Mouse (Mus musculus): ENCODE data around the gene Cdk5rap2. TPM values are rescaled to one million over a fixed set of nuclear protein-coding genes. Genes with fewer than 3 reads are reported as not detected.

Gene Cdk5rap2
- polyA plus RNA-seq, 1 experiment from 2014 or later = 25.1 TPM

GRCm38 (mm10) chr4:70409456-70409855, 787 bp downstream of the Cdk5rap2 start:
- peak overlapping the region; percentile 86 for H3K9ac ChIP-seq
- H3K36me3 ChIP-seq (ENCODE audit: insufficient read depth) = no peaks in the 10 kb centered on the region
- peak; percentile 1; the same call in 1 of the 2 replicates for ATAC-seq (ENCODE audit: insufficient read depth)
- H3K9me3 ChIP-seq (ENCODE audit: low read depth, low read length) = no peaks in the 10 kb centered on the region
- WGBS = 19% methylated on average over 9 of the region's 9 CpGs
- no peaks in the 10 kb centered on the region for H3K27me3 ChIP-seq (ENCODE audit: insufficient read depth, low read length)
- peak overlapping the region; percentile 84; the same call in 1 of the 2 replicates for H3K27ac ChIP-seq (ENCODE audit: low read depth)
- peak overlapping the region; percentile 79 for H3K4me3 ChIP-seq (ENCODE audit: low read depth, low read length)
- TF ChIP-seq CTCF (IDR thresholded peaks at IDR 0.05; ENCODE audit: low read depth) = no peak
- H3K4me2 ChIP-seq = peak overlapping the region; percentile 72
- DNase-seq = peak; percentile 37
- H3K4me1 ChIP-seq (ENCODE audit: insufficient read depth) = no peaks in the 10 kb centered on the region

DNA sequence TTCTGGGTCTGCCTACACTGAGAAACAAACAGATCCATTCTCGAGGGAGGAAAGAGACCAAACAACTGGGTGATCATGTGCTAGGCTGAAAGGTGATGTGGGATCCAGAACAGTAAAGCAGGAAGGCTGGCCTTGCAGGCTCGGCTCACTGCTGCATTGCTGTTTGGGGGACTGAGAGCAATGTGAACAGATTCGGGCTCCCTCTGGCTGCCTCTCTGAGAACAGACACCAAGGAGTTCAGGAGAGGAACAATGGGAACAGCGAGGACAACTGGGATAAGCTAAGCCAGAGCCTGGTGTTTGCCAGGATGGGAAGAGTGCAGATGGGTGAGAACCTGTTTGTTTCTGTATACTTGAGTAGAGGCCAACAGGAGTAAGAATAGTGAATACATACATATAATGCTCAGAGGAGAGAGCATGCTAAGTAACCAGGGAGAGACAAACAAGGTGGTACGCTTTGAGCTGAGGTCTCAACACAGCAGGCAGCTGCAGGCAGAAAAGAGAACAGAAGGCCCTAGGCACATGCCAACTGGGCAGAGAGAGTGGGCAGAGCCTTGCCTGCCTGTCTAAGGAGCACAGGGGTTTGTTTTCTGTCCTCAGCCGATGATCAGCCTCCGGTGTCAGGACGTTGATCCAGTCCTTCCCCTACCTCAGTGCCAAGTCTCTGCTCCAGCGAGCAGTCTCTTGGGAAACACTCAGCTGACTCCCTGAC, 8.0 kb downstream of the Cdk5rap2 start:
- Histone ChIP-seq H3K4me3 (ENCODE audit: low read depth, low read length) (no peak overlapping the region), H3K4me1 (ENCODE audit: insufficient read depth) (no peaks in the 10 kb centered on the region), H3K36me3 (ENCODE audit: insufficient read depth) (peaks cover 49% of the 10 kb centered on the region), H3K27me3 (ENCODE audit: insufficient read depth, low read length) (no peaks in the 10 kb centered on the region), H3K9ac (no peak overlapping the region), H3K4me2 (no peak overlapping the region), H3K9me3 (ENCODE audit: low read depth, low read length) (no peaks in the 10 kb centered on the region), H3K27ac (ENCODE audit: low read depth) (no peak overlapping the region)
- peak; percentile 38 for DNase-seq
- peak; percentile 46; the same call in 1 of the 2 replicates for ATAC-seq (ENCODE audit: insufficient read depth)
- peak; percentile 50 for TF ChIP-seq CTCF (IDR thresholded peaks at IDR 0.05; ENCODE audit: low read depth)
- WGBS = 68% methylated on average over 9 of the region's 9 CpGs

DNA sequence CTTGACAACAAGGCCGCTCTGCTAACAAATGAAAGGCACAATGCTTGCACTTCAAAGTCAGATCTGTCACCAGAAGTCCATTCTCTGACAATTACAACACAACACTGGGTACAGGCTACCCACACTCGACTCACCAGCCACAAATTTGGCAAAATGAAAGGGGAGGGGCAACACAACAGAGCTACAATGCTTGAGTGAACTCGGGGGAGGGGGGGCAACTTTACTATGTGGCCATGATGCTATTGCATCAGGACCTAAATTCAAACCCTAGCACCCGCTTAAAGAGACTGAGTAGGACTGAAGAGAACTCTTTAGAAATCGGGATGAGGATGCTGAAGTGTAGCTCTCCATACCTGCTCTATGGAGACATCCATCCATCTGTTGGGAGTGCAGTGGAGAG, 10.8 kb downstream of the Cdk5rap2 start:
- no peak overlapping the region for H3K4me3 ChIP-seq (ENCODE audit: low read depth, low read length)
- WGBS = 84% methylated on average over 5 of the region's 5 CpGs
- TF ChIP-seq CTCF (IDR thresholded peaks at IDR 0.05; ENCODE audit: low read depth) = no peak
- no peaks in the 10 kb centered on the region for H3K4me1 ChIP-seq (ENCODE audit: insufficient read depth)
- H3K27me3 ChIP-seq (ENCODE audit: insufficient read depth, low read length) = no peaks in the 10 kb centered on the region
- DNase-seq (no peak), ATAC-seq (ENCODE audit: insufficient read depth) (no peak)
- H3K9me3 ChIP-seq (ENCODE audit: low read depth, low read length) = no peaks in the 10 kb centered on the region
- H3K4me2 ChIP-seq = no peak overlapping the region
- H3K36me3 ChIP-seq (ENCODE audit: insufficient read depth) = peaks cover 49% of the 10 kb centered on the region
- no peak overlapping the region for H3K27ac ChIP-seq (ENCODE audit: low read depth)
- no peak overlapping the region for H3K9ac ChIP-seq

DNA sequence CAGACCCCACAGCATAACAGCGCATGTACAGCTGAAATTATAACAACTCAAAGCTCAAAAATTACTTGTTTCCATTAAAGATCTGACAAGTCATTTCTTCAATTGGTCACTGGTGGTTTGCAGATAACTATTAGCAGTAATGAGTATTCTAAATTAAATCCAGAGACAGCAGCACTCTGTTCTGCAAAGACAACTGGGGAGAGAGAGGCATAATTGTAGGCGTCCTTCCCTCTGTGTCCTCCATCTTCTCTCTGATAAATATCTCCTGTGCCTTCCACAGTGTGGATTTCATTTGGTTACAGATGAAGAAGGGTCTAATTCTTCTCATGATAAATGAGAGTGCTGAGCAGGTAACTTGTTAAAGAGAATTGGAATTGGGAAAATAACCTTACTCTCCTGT, 11.2 kb downstream of the Cdk5rap2 start:
- Histone ChIP-seq H3K9me3 (ENCODE audit: low read depth, low read length) (no peaks in the 10 kb centered on the region), H3K27me3 (ENCODE audit: insufficient read depth, low read length) (no peaks in the 10 kb centered on the region), H3K36me3 (ENCODE audit: insufficient read depth) (peaks cover 49% of the 10 kb centered on the region), H3K4me1 (ENCODE audit: insufficient read depth) (no peaks in the 10 kb centered on the region), H3K4me3 (ENCODE audit: low read depth, low read length) (no peak overlapping the region), H3K4me2 (no peak overlapping the region), H3K9ac (no peak overlapping the region), H3K27ac (ENCODE audit: low read depth) (no peak overlapping the region)
- WGBS = 92% methylated on average over 2 of the region's 2 CpGs
- TF ChIP-seq CTCF (IDR thresholded peaks at IDR 0.05; ENCODE audit: low read depth) = no peak
- ATAC-seq (ENCODE audit: insufficient read depth) = no peak
- no peak for DNase-seq

DNA sequence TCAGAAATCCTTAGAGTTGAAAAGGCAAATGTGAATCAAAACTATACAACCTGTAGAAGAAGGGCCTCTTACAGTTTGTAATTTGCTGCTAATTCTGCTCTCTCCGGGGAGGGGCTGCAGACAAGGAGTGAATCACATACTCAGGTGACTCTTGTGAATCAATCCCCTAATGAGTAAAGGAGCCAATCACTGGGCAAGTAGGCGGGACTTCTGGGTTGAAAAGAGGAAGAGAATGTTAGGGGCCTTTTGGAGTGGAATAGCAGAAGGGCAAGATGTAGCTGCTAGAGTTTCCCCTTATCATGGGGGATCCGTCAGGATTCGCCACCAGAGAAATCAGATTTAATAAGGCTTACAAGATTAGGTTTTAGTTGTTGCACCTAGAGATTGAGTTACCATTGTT, 12.2 kb downstream of the Cdk5rap2 start:
- DNase-seq = no peak
- no peak for TF ChIP-seq CTCF (IDR thresholded peaks at IDR 0.05; ENCODE audit: low read depth)
- Histone ChIP-seq H3K4me2 (no peak overlapping the region), H3K27ac (ENCODE audit: low read depth) (no peak overlapping the region), H3K4me3 (ENCODE audit: low read depth, low read length) (no peak overlapping the region), H3K4me1 (ENCODE audit: insufficient read depth) (no peaks in the 10 kb centered on the region), H3K27me3 (ENCODE audit: insufficient read depth, low read length) (no peaks in the 10 kb centered on the region), H3K9ac (no peak overlapping the region), H3K36me3 (ENCODE audit: insufficient read depth) (peaks cover 46% of the 10 kb centered on the region), H3K9me3 (ENCODE audit: low read depth, low read length) (no peaks in the 10 kb centered on the region)
- ATAC-seq (ENCODE audit: insufficient read depth) = no peak
- 88% methylated on average over 4 of the region's 4 CpGs for WGBS

DNA sequence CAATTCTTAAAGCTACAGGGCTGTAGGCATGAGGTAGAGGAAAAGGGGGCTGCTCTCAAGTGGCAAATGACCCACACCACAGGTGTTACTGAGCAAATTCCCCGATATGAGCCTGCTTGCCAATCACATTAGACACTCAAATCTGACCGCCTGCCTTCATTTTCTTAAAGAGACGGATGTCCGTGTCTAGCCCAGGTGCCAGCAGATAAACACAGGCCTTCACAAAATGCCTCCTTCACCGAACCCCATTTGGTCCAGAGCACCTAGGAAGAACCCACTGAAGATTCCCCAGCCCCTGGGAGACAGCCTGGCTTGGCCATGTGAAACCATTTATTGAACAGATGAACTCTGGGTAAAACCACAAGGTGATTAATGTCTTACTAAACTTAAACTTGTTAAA, 13.5 kb downstream of the Cdk5rap2 start:
- Histone ChIP-seq H3K4me2 (no peak overlapping the region), H3K27me3 (ENCODE audit: insufficient read depth, low read length) (no peaks in the 10 kb centered on the region), H3K4me1 (ENCODE audit: insufficient read depth) (no peaks in the 10 kb centered on the region), H3K9ac (no peak overlapping the region), H3K36me3 (ENCODE audit: insufficient read depth) (peaks cover 33% of the 10 kb centered on the region), H3K9me3 (ENCODE audit: low read depth, low read length) (no peaks in the 10 kb centered on the region), H3K4me3 (ENCODE audit: low read depth, low read length) (no peak overlapping the region), H3K27ac (ENCODE audit: low read depth) (no peak overlapping the region)
- no peak for TF ChIP-seq CTCF (IDR thresholded peaks at IDR 0.05; ENCODE audit: low read depth)
- WGBS = 73% methylated on average over 5 of the region's 5 CpGs
- DNase-seq = no peak
- ATAC-seq (ENCODE audit: insufficient read depth) = no peak

- no peak for TF ChIP-seq CTCF (IDR thresholded peaks at IDR 0.05; ENCODE audit: low read depth)
- Histone ChIP-seq H3K4me2 (no peak overlapping the region), H3K4me1 (ENCODE audit: insufficient read depth) (no peaks in the 10 kb centered on the region), H3K4me3 (ENCODE audit: low read depth, low read length) (no peak overlapping the region), H3K27ac (ENCODE audit: low read depth) (no peak overlapping the region), H3K27me3 (ENCODE audit: insufficient read depth, low read length) (no peaks in the 10 kb centered on the region), H3K9ac (no peak overlapping the region), H3K9me3 (ENCODE audit: low read depth, low read length) (no peaks in the 10 kb centered on the region), H3K36me3 (ENCODE audit: insufficient read depth) (peaks cover 14% of the 10 kb centered on the region)
- ATAC-seq (ENCODE audit: insufficient read depth) (no peak), DNase-seq (no peak)
- 74% methylated on average over 2 of the region's 2 CpGs for WGBS
Measured at GRCm38 (mm10) chr4:70394736-70395135, 15.5 kb downstream of the Cdk5rap2 start.
